Mouse (Mus musculus): ENCODE data around the gene Zswim1. TPM values are rescaled to one million over a fixed set of nuclear protein-coding genes. Genes with fewer than 3 reads are reported as not detected.

Gene Zswim1
- total and polyA plus RNA-seq, 2 experiments from 2014 or later, result 25.1 to 35.3 TPM

DNA sequence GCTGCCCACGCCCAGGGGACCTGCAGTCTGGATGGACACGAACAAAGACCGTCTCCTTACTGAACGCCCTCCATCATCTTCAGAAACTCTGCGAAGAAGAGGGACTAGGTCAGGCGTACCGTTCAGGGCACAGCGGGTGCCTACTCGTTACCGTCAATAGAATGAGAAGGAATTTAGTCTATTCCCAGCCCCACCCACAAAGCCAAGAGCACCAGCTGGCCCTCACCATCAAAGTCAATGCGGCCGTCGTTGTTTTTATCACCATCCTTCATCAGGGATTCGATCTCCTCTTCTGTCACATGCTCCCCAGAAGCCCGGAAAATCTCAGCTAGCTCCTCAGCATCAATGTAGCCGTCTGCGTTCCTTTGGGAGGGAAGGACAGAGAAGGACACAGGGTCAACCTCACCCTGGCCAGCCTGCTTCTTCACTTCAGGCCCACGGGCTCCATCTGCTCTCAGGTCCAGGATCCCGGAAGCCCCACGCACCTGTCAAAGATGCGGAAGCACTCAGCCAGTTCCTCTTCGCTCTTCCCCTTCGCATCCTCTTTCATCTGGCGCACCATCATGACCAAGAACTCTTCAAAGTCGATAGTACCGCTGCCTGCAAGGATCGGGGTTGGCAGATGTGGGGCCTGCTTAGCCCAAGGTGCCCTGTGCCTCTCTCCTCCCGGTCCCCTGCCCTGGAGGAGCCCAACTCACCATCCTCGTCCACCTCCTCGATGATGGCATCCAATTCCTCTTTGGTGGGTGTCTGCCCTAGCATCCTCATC lies 45.1 kb upstream of the Zswim1 start:
- Histone ChIP-seq H3K27ac (ENCODE audit: low read depth, low read length) (no peak overlapping the region), H3K9ac (replicated peaks; ENCODE audit: low read length, poor library complexity, severe bottlenecking) (no peak overlapping the region), H3K4me3 (ENCODE audit: low read depth, low read length) (no peak overlapping the region), H3K4me1 (ENCODE audit: insufficient read depth, low read length) (no peaks in the 10 kb centered on the region), H3K9me3 (ENCODE audit: low read length) (no peaks in the 10 kb centered on the region), H3K4me2 (ENCODE audit: low read depth, low read length, poor library complexity, severe bottlenecking) (no peak overlapping the region), H3K36me3 (ENCODE audit: insufficient read depth, low read length) (no peaks in the 10 kb centered on the region), H3K27me3 (ENCODE audit: insufficient read depth, low read length) (no peaks in the 10 kb centered on the region)
- DNase-seq (ENCODE audit: low spot score), result no peak
- no peak for ATAC-seq (ENCODE audit: low FRiP score)
- 87% methylated on average over 30 of the region's 30 CpGs for WGBS
- no peak for TF ChIP-seq CTCF (IDR thresholded peaks at IDR 0.05)

DNA sequence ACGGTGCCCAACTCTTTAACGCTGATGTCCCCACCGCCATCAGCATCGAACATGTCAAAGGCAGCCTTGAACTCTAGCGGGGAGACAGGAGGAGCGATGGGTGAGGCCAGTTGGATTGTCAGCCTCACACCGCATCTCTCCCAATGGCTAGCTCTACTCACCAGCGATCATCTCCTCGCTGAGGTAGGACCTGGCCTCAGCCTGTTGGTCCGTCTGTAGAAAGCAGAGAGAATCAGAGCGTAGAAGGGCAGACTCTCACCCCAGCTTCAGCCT lies 44.5 kb upstream of the Zswim1 start:
- H3K4me2 ChIP-seq (ENCODE audit: low read depth, low read length, poor library complexity, severe bottlenecking), result no peak overlapping the region
- H3K4me1 ChIP-seq (ENCODE audit: insufficient read depth, low read length), result no peaks in the 10 kb centered on the region
- no peaks in the 10 kb centered on the region for H3K9me3 ChIP-seq (ENCODE audit: low read length)
- H3K4me3 ChIP-seq (ENCODE audit: low read depth, low read length), result no peak overlapping the region
- H3K36me3 ChIP-seq (ENCODE audit: insufficient read depth, low read length), result no peaks in the 10 kb centered on the region
- DNase-seq (ENCODE audit: low spot score), result no peak
- WGBS, result 93% methylated on average over 11 of the region's 11 CpGs
- H3K27ac ChIP-seq (ENCODE audit: low read depth, low read length), result no peak overlapping the region
- no peak for TF ChIP-seq CTCF (IDR thresholded peaks at IDR 0.05)
- no peaks in the 10 kb centered on the region for H3K27me3 ChIP-seq (ENCODE audit: insufficient read depth, low read length)
- no peak for ATAC-seq (ENCODE audit: low FRiP score)
- H3K9ac ChIP-seq (replicated peaks; ENCODE audit: low read length, poor library complexity, severe bottlenecking), result no peak overlapping the region

DNA sequence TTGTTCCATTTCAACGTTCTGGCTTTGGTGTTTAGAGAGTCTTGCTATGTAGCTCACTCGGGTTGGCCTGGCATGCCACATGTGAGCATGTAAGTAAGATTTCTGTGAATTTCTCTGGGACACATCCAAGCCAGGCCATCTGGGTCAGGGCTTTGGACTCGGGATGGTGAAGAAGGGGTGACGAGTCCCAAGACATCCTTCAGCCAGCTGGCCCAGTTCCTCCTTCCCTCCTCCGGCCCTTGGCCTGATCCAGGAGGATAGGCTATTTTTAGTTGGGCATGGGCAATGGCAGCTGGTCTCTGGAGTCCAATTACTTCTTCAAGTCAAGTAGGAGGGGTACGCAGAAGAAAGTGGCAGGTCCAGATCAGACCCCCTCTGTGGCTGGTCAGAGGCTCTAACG lies 43.7 kb upstream of the Zswim1 start:
- Histone ChIP-seq H3K27ac (ENCODE audit: low read depth, low read length) (no peak overlapping the region), H3K4me2 (ENCODE audit: low read depth, low read length, poor library complexity, severe bottlenecking) (no peak overlapping the region), H3K27me3 (ENCODE audit: insufficient read depth, low read length) (no peaks in the 10 kb centered on the region), H3K36me3 (ENCODE audit: insufficient read depth, low read length) (no peaks in the 10 kb centered on the region), H3K9me3 (ENCODE audit: low read length) (no peaks in the 10 kb centered on the region), H3K4me1 (ENCODE audit: insufficient read depth, low read length) (no peaks in the 10 kb centered on the region), H3K9ac (replicated peaks; ENCODE audit: low read length, poor library complexity, severe bottlenecking) (no peak overlapping the region), H3K4me3 (ENCODE audit: low read depth, low read length) (no peak overlapping the region)
- WGBS, result 85% methylated on average over 7 of the region's 7 CpGs
- DNase-seq (ENCODE audit: low spot score) (no peak), ATAC-seq (ENCODE audit: low FRiP score) (no peak)
- no peak for TF ChIP-seq CTCF (IDR thresholded peaks at IDR 0.05)

DNA sequence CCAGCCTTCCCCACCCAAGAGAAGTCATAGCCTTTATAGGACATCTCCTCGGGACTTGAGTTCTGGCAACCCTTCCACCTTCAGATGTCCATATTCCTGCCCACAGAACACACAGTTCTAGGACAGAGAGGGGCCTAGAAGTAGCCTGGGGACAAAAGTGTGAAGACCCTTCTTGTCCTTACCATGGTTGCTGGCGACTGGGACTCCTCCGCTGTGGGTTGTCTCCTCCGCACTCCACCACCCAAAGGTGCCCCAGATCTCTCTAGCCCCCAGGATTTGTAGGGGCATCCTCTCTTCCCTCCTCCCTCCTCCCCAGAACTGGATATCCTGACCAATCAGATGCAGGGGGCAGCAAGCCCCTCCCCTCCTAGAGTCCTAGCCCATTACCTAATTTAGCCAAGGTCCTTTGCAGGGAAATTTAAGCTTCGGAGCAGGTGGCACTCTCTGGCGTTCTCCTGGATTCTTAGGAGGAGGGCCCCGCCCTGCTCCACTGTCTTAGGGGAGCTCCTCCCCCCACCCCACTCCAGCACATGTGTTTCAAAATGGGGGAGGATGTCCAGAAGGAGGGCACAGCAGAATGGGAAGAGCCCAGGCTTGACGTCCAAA lies 42.9 kb upstream of the Zswim1 start, which contains the start of gene Tnnc2:
Gene Tnnc2, minus strand, starts transcription at position 487 of the 606 bp plus-strand sequence.
- Histone ChIP-seq H3K9ac (replicated peaks; ENCODE audit: low read length, poor library complexity, severe bottlenecking) (no peak within 1 kb of the TSS), H3K36me3 (ENCODE audit: insufficient read depth, low read length) (no peaks in the 10 kb centered on the region), H3K27ac (ENCODE audit: low read depth, low read length) (no peak within 1 kb of the TSS), H3K9me3 (ENCODE audit: low read length) (no peaks in the 10 kb centered on the region), H3K4me1 (ENCODE audit: insufficient read depth, low read length) (no peaks in the 10 kb centered on the region), H3K27me3 (ENCODE audit: insufficient read depth, low read length) (no peaks in the 10 kb centered on the region), H3K4me2 (ENCODE audit: low read depth, low read length, poor library complexity, severe bottlenecking) (no peak within 1 kb of the TSS), H3K4me3 (ENCODE audit: low read depth, low read length) (no peak within 1 kb of the TSS)
- ATAC-seq (ENCODE audit: low FRiP score) (no peak), DNase-seq (ENCODE audit: low spot score) (no peak)
- TF ChIP-seq CTCF (IDR thresholded peaks at IDR 0.05), result no peak
- 70% methylated on average over 8 of the region's 8 CpGs for WGBS

DNA sequence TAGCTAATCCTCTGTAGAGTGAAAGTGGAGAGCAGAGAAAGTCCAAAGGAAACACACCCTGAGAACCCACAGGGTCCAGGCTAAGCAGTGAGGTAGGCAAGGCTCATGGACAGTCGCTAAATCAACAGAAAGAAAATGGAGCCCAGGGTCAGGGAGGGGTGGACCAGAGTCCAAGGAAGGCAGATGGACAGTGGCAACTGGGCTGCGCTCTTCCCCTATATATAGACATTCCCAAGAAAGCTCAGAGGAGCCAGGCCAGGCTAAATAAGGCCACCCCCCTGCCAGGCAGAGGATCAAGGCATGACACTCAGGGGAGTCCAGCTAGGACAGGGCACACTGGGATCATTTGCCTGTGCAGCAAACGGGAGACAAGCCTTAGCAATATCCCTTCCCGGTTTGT lies 40.6 kb upstream of the Zswim1 start:
- Histone ChIP-seq H3K4me1 (ENCODE audit: insufficient read depth, low read length) (peaks cover 3% of the 10 kb centered on the region; the same call in 1 of the 2 replicates), H3K4me3 (ENCODE audit: low read depth, low read length) (no peak overlapping the region), H3K4me2 (ENCODE audit: low read depth, low read length, poor library complexity, severe bottlenecking) (no peak overlapping the region), H3K36me3 (ENCODE audit: insufficient read depth, low read length) (no peaks in the 10 kb centered on the region), H3K27ac (ENCODE audit: low read depth, low read length) (no peak overlapping the region), H3K27me3 (ENCODE audit: insufficient read depth, low read length) (no peaks in the 10 kb centered on the region), H3K9ac (replicated peaks; ENCODE audit: low read length, poor library complexity, severe bottlenecking) (no peak overlapping the region), H3K9me3 (ENCODE audit: low read length) (no peaks in the 10 kb centered on the region)
- TF ChIP-seq CTCF (IDR thresholded peaks at IDR 0.05), result no peak
- WGBS, result 72% methylated on average over 4 of the region's 4 CpGs
- no peak for ATAC-seq (ENCODE audit: low FRiP score)
- DNase-seq (ENCODE audit: low spot score), result no peak

DNA sequence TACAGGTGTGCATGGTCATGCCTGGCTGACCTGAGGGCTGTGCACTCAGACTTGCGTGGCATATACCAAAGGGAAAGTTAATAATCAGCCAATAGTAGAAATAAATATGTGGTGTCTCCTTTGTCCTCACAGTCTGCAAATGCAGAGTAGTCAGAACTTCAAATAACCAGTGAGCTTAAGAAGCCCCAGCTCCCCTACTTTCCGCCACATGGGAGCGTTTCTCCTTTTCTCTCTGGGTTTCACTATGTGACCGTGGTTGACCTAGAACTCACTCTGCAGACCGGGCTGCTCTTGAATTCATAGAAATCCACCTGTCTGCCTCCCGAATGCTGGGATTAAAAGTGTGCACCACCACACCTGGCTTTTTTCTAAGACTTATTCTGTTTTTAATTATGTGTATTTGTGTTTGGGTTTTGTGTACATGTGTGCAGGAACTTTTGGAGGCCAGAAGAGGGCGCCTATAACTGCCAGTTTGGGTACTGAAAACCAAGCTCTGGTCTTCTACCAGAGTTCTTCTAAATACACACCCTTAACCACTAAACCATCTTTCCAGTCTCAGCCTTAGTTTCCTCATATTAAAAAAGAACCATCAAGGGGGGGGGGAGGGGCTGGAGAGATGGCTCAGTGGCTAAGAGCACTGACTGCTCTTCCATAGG lies 38.4 kb upstream of the Zswim1 start:
- 83% methylated on average over 7 of the region's 7 CpGs for WGBS
- no peak overlapping the region for H3K4me2 ChIP-seq (ENCODE audit: low read depth, low read length, poor library complexity, severe bottlenecking)
- no peak overlapping the region for H3K4me3 ChIP-seq (ENCODE audit: low read depth, low read length)
- peak; percentile 48 for TF ChIP-seq CTCF (IDR thresholded peaks at IDR 0.05)
- DNase-seq (ENCODE audit: low spot score) (peak; percentile 46), ATAC-seq (ENCODE audit: low FRiP score) (no peak)
- H3K36me3 ChIP-seq (ENCODE audit: insufficient read depth, low read length), result no peaks in the 10 kb centered on the region
- no peaks in the 10 kb centered on the region for H3K27me3 ChIP-seq (ENCODE audit: insufficient read depth, low read length)
- no peaks in the 10 kb centered on the region for H3K9me3 ChIP-seq (ENCODE audit: low read length)
- no peak overlapping the region for H3K27ac ChIP-seq (ENCODE audit: low read depth, low read length)
- no peak overlapping the region for H3K9ac ChIP-seq (replicated peaks; ENCODE audit: low read length, poor library complexity, severe bottlenecking)
- peaks cover 6% of the 10 kb centered on the region; the same call in 1 of the 2 replicates for H3K4me1 ChIP-seq (ENCODE audit: insufficient read depth, low read length)
